Mouse (Mus musculus): ENCODE data around the gene Slc16a4. TPM values are rescaled to one million over a fixed set of nuclear protein-coding genes. Genes with fewer than 3 reads are reported as not detected.

The Slc16a4 gene
- polyA plus RNA-seq (2014; fragmentation: Illumina TruSeq; extraction: RNeasy Lipid Tissue Mini Kit (QIAGEN cat#74804); ENCODE audit: low replicate concordance) = 0.37 TPM

DNA sequence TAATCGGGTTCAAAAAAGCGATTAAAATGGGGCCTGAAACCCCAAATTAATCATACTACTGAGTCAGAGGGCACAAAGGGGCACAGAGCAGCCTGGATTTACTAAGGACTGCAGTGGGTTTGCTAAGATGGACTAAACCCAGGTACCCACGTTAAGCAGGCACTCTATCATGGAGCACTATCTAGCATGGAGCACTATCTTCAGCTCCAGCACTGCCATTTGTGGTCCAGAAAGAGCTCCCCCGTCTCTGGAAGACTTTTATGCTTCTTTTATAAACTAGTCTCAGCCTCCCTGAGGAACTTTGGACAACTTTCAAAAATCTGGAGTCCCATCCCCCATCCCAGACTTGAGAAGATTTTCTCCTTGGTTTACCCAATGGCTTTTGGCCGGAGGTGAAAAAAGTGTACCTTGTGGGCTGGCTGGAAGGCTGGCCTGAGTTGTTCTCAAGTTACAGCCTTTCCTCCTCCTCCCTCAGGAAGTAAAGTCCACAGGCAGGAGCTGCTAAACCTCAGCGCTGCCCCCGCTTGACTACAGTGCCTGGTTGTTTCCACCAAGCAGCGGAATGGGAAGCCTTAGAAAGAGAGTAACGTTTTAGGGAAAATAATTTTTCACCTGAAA is at the start of gene Slc16a4:
Slc16a4 (plus strand) TSS at position 467 of the 618 bp plus-strand sequence.

DNA sequence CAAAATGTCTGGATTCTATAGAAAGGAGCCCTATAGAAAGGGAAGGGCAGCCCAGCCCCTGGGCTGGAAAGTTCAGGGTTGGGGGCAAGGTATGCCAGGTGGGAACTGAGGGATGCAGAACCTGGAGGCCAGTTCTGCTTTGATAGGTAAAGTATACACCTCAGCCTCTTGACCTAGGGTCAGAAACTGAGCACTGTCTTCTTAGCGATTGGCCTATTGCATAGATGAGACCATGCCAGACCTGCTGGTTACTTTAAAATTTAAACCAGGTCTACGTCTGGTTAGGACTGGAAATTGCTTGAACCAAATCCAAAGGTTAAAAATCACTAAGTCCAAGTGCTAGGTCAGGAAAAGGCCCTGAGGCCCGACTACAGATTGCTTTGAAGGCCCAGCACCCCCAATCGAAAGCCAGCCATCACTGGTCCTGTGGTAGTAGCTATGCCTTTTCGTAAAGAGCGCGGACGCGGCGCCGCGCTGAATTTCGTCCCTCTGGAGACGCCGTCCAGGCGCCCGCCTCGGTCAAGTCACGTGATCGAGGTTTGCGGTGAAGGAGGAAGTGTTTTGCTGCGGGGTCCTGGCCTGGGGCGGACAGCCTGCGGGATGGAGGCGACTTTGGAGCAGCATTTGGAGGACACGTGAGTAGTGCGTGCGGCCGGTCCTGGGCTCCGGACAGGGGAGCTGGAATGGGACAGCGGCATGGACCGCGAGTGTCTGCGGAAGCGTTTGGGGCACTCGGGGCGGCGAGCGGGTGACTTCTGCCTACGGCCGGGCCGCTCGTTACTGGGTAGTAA is 12.4 kb upstream of the Slc16a4 start, which contains the start of gene Lamtor5:
Lamtor5 (plus strand) TSS at position 380 of the 791 bp plus-strand sequence.

DNA sequence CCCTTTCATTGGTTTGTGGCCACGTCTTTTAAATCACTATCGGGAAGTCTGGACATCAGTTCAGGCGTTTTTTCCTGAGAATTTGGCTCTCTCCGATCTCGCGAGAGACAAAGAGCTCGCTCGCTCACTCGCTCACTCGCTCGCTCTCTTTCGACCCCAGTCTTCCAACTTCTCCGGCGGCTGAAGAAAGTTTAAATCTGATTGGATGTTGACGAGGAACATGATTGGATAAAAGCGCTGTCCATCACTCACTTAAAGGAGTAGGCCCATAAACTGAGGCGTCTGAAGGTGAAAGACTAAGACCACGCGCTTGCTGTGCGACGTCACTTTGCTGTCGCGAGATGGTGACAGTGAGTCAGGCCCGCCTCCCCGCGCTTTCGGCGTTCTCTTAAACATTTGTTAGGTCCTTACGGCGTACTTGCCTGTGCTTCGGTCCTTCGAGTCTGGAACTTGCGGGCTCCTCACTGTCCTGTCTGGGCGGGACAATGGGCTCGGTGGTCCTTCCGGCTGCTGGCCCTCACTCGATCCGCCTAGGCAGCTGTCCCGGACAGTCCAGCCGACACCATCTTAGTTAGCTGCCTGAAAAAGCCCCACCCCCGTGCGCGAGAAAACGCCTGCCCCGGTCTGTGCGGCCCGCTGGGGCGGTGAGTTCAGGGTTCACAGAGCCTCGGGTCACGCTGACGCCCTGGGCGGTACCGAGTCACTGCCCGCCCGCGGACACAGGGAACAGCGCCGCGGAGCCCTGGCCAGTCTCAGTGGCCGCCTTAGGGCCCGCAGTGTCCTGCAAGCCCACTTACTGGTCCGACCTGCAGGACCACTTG is 42.6 kb downstream of the Slc16a4 start, which contains the start of gene Rbm15:
Rbm15 (minus strand) TSS at position 293 of the 821 bp plus-strand sequence.

Other genes starting within 250 kb of the Slc16a4 start
- 2.0 TPM for gene Kcna2, start 190.1 kb upstream of the Slc16a4 start, polyA plus RNA-seq (2014; fragmentation: Illumina TruSeq; extraction: RNeasy Lipid Tissue Mini Kit (QIAGEN cat#74804); ENCODE audit: low replicate concordance)
- not detected for gene Kcna10, start 108.2 kb upstream of the Slc16a4 start, polyA plus RNA-seq (2014; fragmentation: Illumina TruSeq; extraction: RNeasy Lipid Tissue Mini Kit (QIAGEN cat#74804); ENCODE audit: low replicate concordance)
- gene Cym, start 69.5 kb upstream of the Slc16a4 start, polyA plus RNA-seq (2014; fragmentation: Illumina TruSeq; extraction: RNeasy Lipid Tissue Mini Kit (QIAGEN cat#74804); ENCODE audit: low replicate concordance) = 0.93 TPM
- not detected for gene A630076J17Rik, start 60.6 kb upstream of the Slc16a4 start, polyA plus RNA-seq (2014; fragmentation: Illumina TruSeq; extraction: RNeasy Lipid Tissue Mini Kit (QIAGEN cat#74804); ENCODE audit: low replicate concordance)
- gene Prok1, start 51.5 kb upstream of the Slc16a4 start, polyA plus RNA-seq (2014; fragmentation: Illumina TruSeq; extraction: RNeasy Lipid Tissue Mini Kit (QIAGEN cat#74804); ENCODE audit: low replicate concordance) = not detected
- 113 TPM for gene Lamtor5, start 12.4 kb upstream of the Slc16a4 start, polyA plus RNA-seq (2014; fragmentation: Illumina TruSeq; extraction: RNeasy Lipid Tissue Mini Kit (QIAGEN cat#74804); ENCODE audit: low replicate concordance)
- 15.1 TPM for gene Rbm15, start 42.4 kb downstream of the Slc16a4 start, polyA plus RNA-seq (2014; fragmentation: Illumina TruSeq; extraction: RNeasy Lipid Tissue Mini Kit (QIAGEN cat#74804); ENCODE audit: low replicate concordance)
- not detected for gene Kcnc4, start 168.3 kb downstream of the Slc16a4 start, polyA plus RNA-seq (2014; fragmentation: Illumina TruSeq; extraction: RNeasy Lipid Tissue Mini Kit (QIAGEN cat#74804); ENCODE audit: low replicate concordance)
- gene Slc6a17, start 226.8 kb downstream of the Slc16a4 start, polyA plus RNA-seq (2014; fragmentation: Illumina TruSeq; extraction: RNeasy Lipid Tissue Mini Kit (QIAGEN cat#74804); ENCODE audit: low replicate concordance) = 0.63 TPM